Mouse (Mus musculus) lung, adult 2 months (tissue): ENCODE results near the gene Lyrm7.

Experiments
- CTCF ChIP-seq: fragments of 200-500 bp; IDR thresholded peaks from 2 replicates; pipeline ENCODE4 v1.5.1; 2011; ENCODE audit warnings: mild to moderate bottlenecking, low read length, control low read depth; ENCODE audit not compliant: insufficient read depth
- POLR2A ChIP-seq: fragments of 200-500 bp; IDR thresholded peaks from 2 replicates; pipeline ENCODE4 v1.6.1; 2011; ENCODE audit warnings: low read depth, mild to moderate bottlenecking, control low read depth, low read length, borderline replicate concordance; ENCODE audit errors: extremely low read depth

GRCm38 (mm10) chr11:54867903-54868434, 7.3 kb upstream of the Lyrm7 start:
- no peak for TF ChIP-seq CTCF
- TF ChIP-seq POLR2A, result no peak
